In genomic region chr13:53099771-53100682, GRCm38 (mm10) we compare ENCODE assay signal across 11 mouse cellular contexts.
DNase-seq lines count a peak whose midpoint lies in the region; ATAC-seq and TF ChIP-seq lines count a peak whose summit lies in the region.
"Had no signal": no experiment of that assay in that cellular context is flagged by ENCODE, and none has a peak within 500 bp of the region (broad histone marks: within the 10 kb centered on the region; RNA-seq: fewer than 3 reads in every experiment).

No protein-coding gene starts in this region.

- no peak overlapping the region for H3K4me3 ChIP-seq in kidney, embryonic 16.5 days (ENCODE audit: low read length)
- no peak overlapping the region for H3K4me3 ChIP-seq in bone marrow macrophage, adult 2 months (ENCODE audit: insufficient read depth, low read length)
- H3K4me3 ChIP-seq in intestine, postnatal 0 days (ENCODE audit: low read depth, low read length): no peak overlapping the region
- H3K4me3 ChIP-seq: myocyte had no signal

- whole genome bisulfite sequencing in kidney, embryonic 16.5 days: 37% methylated on average over 17 of the region's 17 CpGs
- 34% methylated on average over 17 of the region's 17 CpGs for WGBS in intestine, postnatal 0 days

- no peak overlapping the region for H3K9ac ChIP-seq in kidney, embryonic 16.5 days (replicated peaks; ENCODE audit: low read length)
- no peak overlapping the region for H3K9ac ChIP-seq in intestine, postnatal 0 days (ENCODE audit: low read depth, low read length)

- TF ChIP-seq POLR2A in bone marrow macrophage, adult 2 months (IDR thresholded peaks at IDR 0.05; ENCODE audit: borderline replicate concordance, low read depth, low read length): no peak

- H3K9me3 ChIP-seq in kidney, embryonic 16.5 days (ENCODE audit: low read length): no peaks in the 10 kb centered on the region
- H3K9me3 ChIP-seq in intestine, postnatal 0 days (ENCODE audit: control insufficient read depth): no peaks in the 10 kb centered on the region

- no peak overlapping the region for H3K27ac ChIP-seq in kidney, embryonic 16.5 days (ENCODE audit: low read length)
- H3K27ac ChIP-seq in bone marrow macrophage, adult 2 months (ENCODE audit: insufficient read depth, low read depth, low read length): no peak overlapping the region
- H3K27ac ChIP-seq in intestine, postnatal 0 days (ENCODE audit: low read depth, low read length): no peak overlapping the region

- TF ChIP-seq CTCF in bone marrow macrophage, adult 2 months (IDR thresholded peaks at IDR 0.05; ENCODE audit: low read depth, low read length): peak; percentile 29; the same call in 1 of the 2 replicates
- peak; percentile 68 for TF ChIP-seq CTCF in intestine, postnatal 0 days (IDR thresholded peaks at IDR 0.05; ENCODE audit: low read depth)

- peak; percentile 12 for DNase-seq in CD4-positive, CD25-positive, alpha-beta regulatory T cell, adult 2 months (ENCODE audit: low read depth, low spot score)
- peak; percentile 42 for DNase-seq in kidney, postnatal 10 days
- no peak for DNase-seq in frontal cortex, postnatal 14 days (ENCODE audit: low spot score in 2 of 2)
- DNase-seq in urinary bladder, postnatal 25 days (ENCODE audit: low spot score): no peak
- DNase-seq: liver had no signal

- H3K27me3 ChIP-seq in kidney, embryonic 16.5 days (ENCODE audit: insufficient read depth, low read length): no peaks in the 10 kb centered on the region; the same call in 1 of the 2 replicates
- no peaks in the 10 kb centered on the region; the same call in 1 of the 2 replicates for H3K27me3 ChIP-seq in intestine, postnatal 0 days (replicated peaks; ENCODE audit: control insufficient read depth, insufficient read depth, low read length)

- H3K36me3 ChIP-seq in kidney, embryonic 16.5 days (ENCODE audit: insufficient read depth, low read length): no peaks in the 10 kb centered on the region
- no peaks in the 10 kb centered on the region for H3K36me3 ChIP-seq in intestine, postnatal 0 days (ENCODE audit: control insufficient read depth, insufficient read depth)

- no peak overlapping the region for H3K4me2 ChIP-seq in kidney, embryonic 16.5 days (replicated peaks; ENCODE audit: low read depth, low read length)
- no peak overlapping the region for H3K4me2 ChIP-seq in intestine, postnatal 0 days (replicated peaks; ENCODE audit: low read depth)

- peaks cover 6% of the 10 kb centered on the region; the same call in 1 of the 2 replicates for H3K4me1 ChIP-seq in kidney, embryonic 16.5 days (ENCODE audit: insufficient read depth, low read length)
- H3K4me1 ChIP-seq in bone marrow macrophage, adult 2 months (ENCODE audit: control insufficient read depth, insufficient read depth, low read length): no peaks in the 10 kb centered on the region
- H3K4me1 ChIP-seq in intestine, postnatal 0 days (replicated peaks; ENCODE audit: control insufficient read depth, insufficient read depth, low read length): no peaks in the 10 kb centered on the region

- no peak for ATAC-seq in CD4-positive, CD25-positive, alpha-beta regulatory T cell, adult 4 months
- ATAC-seq in kidney, embryonic 16.5 days (ENCODE audit: low FRiP score, low TSS enrichment): no peak
- ATAC-seq in intestine, postnatal 0 days: 0 out of 2 replicates have a peak, but pooled peaks have one; percentile 32
- ATAC-seq: activated CD4-positive, CD25-positive, alpha-beta regulatory T cell, adult 4 months had no signal

Comparison
In these comparisons a context has a peak if more than half of its experiments do, and no peak if none do; other contexts are left out.
1. DNase-seq: peak in CD4-positive, CD25-positive, alpha-beta regulatory T cell, adult 2 months (single experiment) and kidney, postnatal 10 days (single experiment); none in frontal cortex, postnatal 14 days (0 of 2) and urinary bladder, postnatal 25 days (single experiment).